Mouse (Mus musculus) thymus, adult 18-20 months (tissue): ENCODE measurements at regions not wholly inside any gene's neighbourhood (a gene's known extent, or its start where the extent isn't known, plus 50 kb on each side); places are given as distances from the start of the nearest gene placed in this dataset.

Experiments
- DNase-seq, 2 experiments: peaks; one replicate each; pipeline ENCODE4 v3.0.0; 2022; ENCODE audit warnings: mixed read lengths in 2 of 2

DNA sequence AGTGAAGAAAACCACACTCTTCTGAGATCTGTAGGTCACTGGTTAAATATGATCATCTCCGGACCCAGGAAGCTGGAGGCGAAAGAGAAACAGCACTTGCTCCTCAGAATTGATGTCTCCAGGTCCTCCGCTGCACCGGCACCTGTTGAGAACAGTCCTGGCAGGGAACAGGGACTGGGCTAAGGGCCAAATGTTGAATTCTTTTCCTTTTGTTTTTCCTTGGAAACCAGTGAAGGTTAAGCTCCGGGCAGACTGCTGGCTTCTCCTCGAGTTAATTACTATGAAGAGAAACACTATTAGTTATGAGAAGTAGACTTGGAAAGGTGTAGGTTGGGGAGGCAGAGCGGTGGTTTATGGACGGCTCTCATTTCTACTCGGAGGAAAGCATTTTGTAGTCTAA lies 242.7 kb downstream of the Rngtt start:
- DNase-seq: no peak

DNA sequence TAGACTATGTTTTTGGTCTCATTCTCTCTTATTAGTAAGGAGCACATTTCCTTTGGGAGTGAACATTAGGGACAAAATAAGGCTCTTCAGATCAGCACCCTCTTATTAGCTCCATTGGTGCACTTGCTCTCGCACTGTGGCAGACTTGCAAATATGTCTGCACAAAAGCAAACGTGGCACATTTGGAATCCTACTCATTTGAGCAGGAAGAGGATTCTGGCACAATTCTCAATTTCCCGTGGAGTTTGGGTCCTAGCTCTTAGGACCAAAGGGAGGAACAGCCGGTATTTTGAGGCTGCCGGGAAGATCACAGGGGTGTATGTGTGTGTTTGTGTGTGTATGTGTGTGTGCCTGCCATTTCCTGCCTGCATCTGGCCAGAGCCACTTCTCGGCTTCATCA lies 244.5 kb downstream of the Rngtt start:
- no peak for DNase-seq

DNA sequence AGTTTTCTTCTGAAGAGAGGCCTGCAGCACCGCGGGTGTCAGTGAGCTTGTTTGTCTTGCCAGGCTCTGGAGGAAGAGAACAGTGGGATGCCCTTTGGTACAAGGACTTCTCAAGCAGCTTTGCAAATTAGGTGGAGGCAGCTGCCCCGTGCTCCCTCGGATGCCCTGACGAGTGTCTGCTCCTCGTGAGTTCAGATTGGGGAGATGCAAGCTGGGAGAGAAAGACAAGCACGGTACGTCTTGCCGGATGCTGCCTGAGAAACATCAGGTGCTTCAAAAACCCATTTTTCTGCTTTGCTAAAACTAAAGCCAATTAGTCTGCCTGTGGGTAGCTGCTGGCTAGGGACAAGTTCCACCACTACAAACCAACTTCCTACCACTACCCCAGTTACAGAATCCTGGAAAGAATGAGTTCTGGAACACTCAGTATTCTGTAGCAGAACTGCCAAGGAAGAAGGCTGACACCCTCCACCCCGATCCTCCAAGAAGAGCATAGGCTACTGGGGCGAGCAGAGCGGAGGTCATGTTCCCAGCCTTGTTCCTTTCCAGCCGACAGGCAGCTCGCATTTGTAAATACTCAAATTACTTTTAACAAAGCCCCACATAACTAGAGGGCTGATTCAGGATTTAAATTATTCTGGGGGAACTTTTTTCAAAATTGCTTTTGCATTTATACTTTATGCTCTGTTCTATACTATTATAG lies 245.3 kb downstream of the Rngtt start:
- DNase-seq: no peak

GRCm38 (mm10) chr4:33555966-33556365 lies 245.9 kb downstream of the Rngtt start:
- DNase-seq: no peak

GRCm38 (mm10) chr4:33556661-33557540 lies 246.8 kb downstream of the Rngtt start:
- peak in 1 of 2 experiments; percentile 10 for DNase-seq

- DNase-seq: no peak
Observed at GRCm38 (mm10) chr4:33570274-33570673, 260.2 kb downstream of the Rngtt start.

- no peak for DNase-seq
Observed at GRCm38 (mm10) chr4:33571351-33571750, 261.2 kb downstream of the Rngtt start.

- DNase-seq: no peak
Observed at GRCm38 (mm10) chr4:33577631-33578030, 267.5 kb downstream of the Rngtt start.

- no peak for DNase-seq
Observed at GRCm38 (mm10) chr4:33580491-33580890, 270.4 kb downstream of the Rngtt start.

DNA sequence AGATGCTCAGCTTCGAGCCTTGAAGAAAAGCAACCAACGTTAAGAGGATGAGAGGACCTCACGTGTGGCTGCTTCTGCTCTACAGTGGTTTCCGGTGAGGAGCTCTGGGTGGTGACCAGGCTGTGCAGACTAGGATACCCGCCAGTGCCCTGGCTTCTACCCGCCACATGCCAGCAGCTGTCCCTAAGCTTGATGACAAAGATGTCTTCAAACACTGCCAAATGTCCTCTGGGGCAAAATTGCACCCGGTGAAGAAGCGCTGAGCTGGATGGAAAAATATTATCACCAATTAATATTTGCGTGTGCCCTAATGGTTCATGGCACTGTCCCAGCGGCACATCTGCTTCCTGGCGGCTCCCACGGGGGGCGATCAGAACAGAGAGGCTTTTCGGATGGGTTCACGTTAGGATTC lies 271.1 kb downstream of the Rngtt start:
- no peak for DNase-seq

GRCm38 (mm10) chr4:33581766-33582525 lies 271.8 kb downstream of the Rngtt start:
- DNase-seq: no peak

- no peak for DNase-seq
Observed at GRCm38 (mm10) chr4:33582986-33583720, 273.0 kb downstream of the Rngtt start.

- DNase-seq: no peak
Observed at GRCm38 (mm10) chr4:33583979-33584907, 274.1 kb downstream of the Rngtt start.

- DNase-seq: no peak
Observed at GRCm38 (mm10) chr4:33585821-33586220, 275.7 kb downstream of the Rngtt start.

DNA sequence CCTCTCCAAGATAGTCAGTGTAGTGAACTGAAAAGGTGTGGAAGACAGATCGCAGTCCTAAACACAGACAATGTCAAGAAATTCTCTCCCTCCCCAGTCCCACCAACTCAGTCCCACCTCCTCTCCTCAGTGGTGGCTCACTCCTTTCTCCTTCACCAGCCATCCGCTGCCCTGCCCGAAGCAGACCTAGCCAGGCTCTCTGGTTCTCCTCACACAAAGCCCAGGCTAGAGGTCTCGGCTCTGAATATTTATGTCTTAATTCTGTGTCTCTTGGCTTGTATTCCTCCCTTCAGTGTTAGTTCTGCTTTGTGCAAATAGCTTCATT lies 276.1 kb downstream of the Rngtt start:
- no peak for DNase-seq

- peak; percentile 37 to 43 for DNase-seq
Observed at GRCm38 (mm10) chr4:33586615-33587451, 276.7 kb downstream of the Rngtt start.

DNA sequence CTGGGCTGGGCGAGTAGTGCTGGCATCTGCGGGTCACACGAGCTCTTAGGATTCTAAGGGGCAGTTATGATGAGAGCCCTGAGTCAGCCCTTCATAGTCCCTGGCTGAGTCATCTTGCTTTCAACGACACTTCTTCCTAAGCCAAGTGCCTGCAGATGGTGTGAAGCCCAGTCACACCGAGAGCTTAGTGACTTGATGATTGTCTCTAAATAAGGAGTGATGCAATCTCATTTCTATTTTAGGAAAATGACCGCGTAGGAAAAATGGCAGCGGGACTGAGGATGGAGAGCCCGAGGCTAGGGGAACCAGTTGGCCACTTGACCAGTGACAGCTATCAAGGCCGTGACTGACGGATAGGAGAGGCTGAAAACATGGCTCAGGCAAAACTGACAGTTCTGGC lies 277.6 kb downstream of the Rngtt start:
- no peak for DNase-seq

- no peak for DNase-seq
Observed at GRCm38 (mm10) chr4:33588127-33588526, 278.0 kb downstream of the Rngtt start.

DNA sequence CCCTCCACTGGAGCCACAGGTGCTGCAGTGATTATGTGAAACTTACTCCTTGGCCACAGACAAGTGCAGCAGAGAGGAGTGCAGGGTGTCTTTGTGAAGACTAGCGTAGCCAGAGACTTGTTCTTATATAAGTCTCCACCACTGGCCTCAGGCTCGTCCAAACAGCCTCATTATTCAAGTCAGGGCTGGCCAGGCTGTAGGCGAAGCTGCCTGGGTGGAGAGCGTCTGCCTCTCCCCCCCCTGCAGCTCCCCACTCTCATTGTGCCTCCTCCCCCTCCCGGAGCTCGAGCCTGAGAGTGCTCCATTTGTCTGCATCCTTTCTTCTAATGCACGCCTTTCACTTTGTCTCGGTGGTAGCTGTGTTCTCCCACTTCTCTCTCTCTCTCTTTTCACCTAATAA lies 279.1 kb downstream of the Rngtt start:
- no peak for DNase-seq

- DNase-seq: no peak
Observed at GRCm38 (mm10) chr4:33594997-33595657, 285.0 kb downstream of the Rngtt start.
